Mouse (Mus musculus) MEL (cell line): Measurements from ENCODE around the gene Ptk7.

Source experiments
- CTCF ChIP-seq, 3 experiments: IDR thresholded peaks in 2 of 3; conservative IDR thresholded peaks in 1 of 3; 2 replicates each; pipeline ENCODE4 v1.5.1; 2011 to 2012; ENCODE audit warnings: low read length in 3 of 3, low read depth in 2 of 3, mild to moderate bottlenecking in 2 of 3, improper control_type of control experiment in 1 of 3, inconsistent platforms in 1 of 3, mixed read lengths in 1 of 3, moderate library complexity in 1 of 3; ENCODE audit not compliant: control insufficient read depth in 1 of 3, insufficient read depth in 1 of 3, poor library complexity in 1 of 3, severe bottlenecking in 1 of 3
- EP300 ChIP-seq, 2 experiments: IDR thresholded peaks; 2 replicates each; pipeline ENCODE4 v1.6.1; 2011; ENCODE audit warnings: improper control_type of control experiment in 2 of 2, low read length in 2 of 2, low read depth in 1 of 2, mild to moderate bottlenecking in 1 of 2
- ETS1 ChIP-seq: IDR thresholded peaks from 2 replicates; pipeline ENCODE4 v1.6.1; 2012; ENCODE audit warnings: low read depth, mild to moderate bottlenecking, inconsistent platforms, low read length, improper control_type of control experiment, moderate library complexity
- GATA1 ChIP-seq: IDR thresholded peaks from 2 replicates; pipeline ENCODE4 v1.6.1; 2011; ENCODE audit warnings: low read depth, low read length, improper control_type of control experiment
- POLR2A ChIP-seq, 2 experiments: IDR thresholded peaks; 2 replicates each; pipeline ENCODE4 v1.6.1; 2011 to 2012; ENCODE audit warnings: low read length in 2 of 2, mild to moderate bottlenecking in 2 of 2, control low read depth in 1 of 2, improper control_type of control experiment in 1 of 2, low read depth in 1 of 2, moderate library complexity in 1 of 2; ENCODE audit not compliant: control insufficient read depth in 1 of 2, insufficient read depth in 1 of 2, poor library complexity in 1 of 2
- POLR2AphosphoS2 ChIP-seq: IDR thresholded peaks from 2 replicates; pipeline ENCODE4 v1.6.1; 2011; ENCODE audit warnings: low read length, improper control_type of control experiment

DNA sequence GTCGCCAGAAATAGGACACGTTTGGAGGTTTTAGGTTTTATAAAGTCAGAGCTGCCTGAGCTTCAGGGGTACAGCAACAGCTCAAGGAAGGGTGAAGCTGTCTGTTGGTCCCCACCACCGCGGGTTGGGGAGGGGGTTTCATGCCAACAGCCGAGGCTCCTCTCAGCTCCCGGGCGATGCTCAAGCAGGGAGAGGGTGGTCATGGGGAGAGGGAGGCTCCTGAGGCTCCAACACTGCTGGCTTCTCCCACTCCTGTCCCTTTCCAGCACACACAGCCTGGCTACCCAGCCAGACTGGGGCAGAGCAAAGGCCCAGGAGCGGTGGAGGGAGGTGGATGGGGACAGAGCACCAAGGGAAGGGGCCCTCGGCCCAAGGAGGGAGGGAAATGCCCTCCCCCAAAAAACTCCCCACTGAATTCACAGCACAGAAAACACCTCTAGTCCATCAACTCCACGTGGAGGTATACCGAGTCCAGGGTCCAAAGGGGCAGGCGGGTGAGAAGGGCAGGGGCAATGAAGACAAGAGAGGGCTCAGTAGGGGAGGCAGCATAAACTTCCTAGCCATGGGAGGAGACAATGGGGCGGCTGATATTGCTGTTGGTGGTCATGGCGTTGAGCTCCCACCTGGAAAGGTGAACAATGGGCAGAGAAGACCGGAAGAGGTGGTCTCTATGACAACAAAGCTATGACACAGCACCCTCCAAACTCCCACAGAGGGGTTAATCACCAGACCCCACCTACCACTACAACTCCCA, 45.4 kb upstream of the Ptk7 start:
- TF ChIP-seq EP300 (IDR thresholded peaks at IDR 0.05; ENCODE audit: low read depth in 1 of 2, low read length in 2 of 2): no peak
- no peak for TF ChIP-seq POLR2AphosphoS2
- TF ChIP-seq POLR2A (IDR thresholded peaks at IDR 0.05; ENCODE audit: control insufficient read depth in 1 of 2, insufficient read depth in 1 of 2, low read depth in 1 of 2, low read length in 2 of 2, poor library complexity in 1 of 2): no peak
- no peak; the same call in 1 of the 2 replicates for TF ChIP-seq ETS1
- no peak for TF ChIP-seq GATA1
- TF ChIP-seq CTCF (IDR thresholded peaks at IDR 0.05 in 2 of 3, conservative IDR thresholded peaks at IDR 0.05 in 1 of 3; ENCODE audit: control insufficient read depth in 1 of 3, insufficient read depth in 1 of 3, low read depth in 2 of 3, low read length in 3 of 3, poor library complexity in 1 of 3, severe bottlenecking in 1 of 3): no peak
